Mouse (Mus musculus): Measurements from ENCODE around the gene Cmtm6. TPM values are rescaled to one million over a fixed set of nuclear protein-coding genes. Genes with fewer than 3 reads are reported as not detected.

Cmtm6 gene
- total and polyA plus RNA-seq, 2 experiments, result 58.8 to 69.0 TPM

GRCm38 (mm10) chr9:114758272-114758671 is 27.4 kb downstream of the Cmtm6 start:
- Histone ChIP-seq H3K27ac (replicated peaks; ENCODE audit: insufficient read depth, low read depth, low read length) (no peak overlapping the region), H3K27me3 (ENCODE audit: control insufficient read depth, insufficient read depth, low read length) (no peaks in the 10 kb centered on the region), H3K36me3 (ENCODE audit: control insufficient read depth, insufficient read depth, low read length) (no peaks in the 10 kb centered on the region), H3K79me2 (ENCODE audit: control insufficient read depth, insufficient read depth, low read length) (no peaks in the 10 kb centered on the region), H3K9ac (ENCODE audit: low read depth, low read length) (no peak overlapping the region), H3K4me1 (ENCODE audit: control insufficient read depth, insufficient read depth, low read length) (no peaks in the 10 kb centered on the region), H3K4me3 (ENCODE audit: insufficient read depth, low read depth, low read length) (no peak overlapping the region)
- TF ChIP-seq CTCF (IDR thresholded peaks at IDR 0.05; ENCODE audit: low read depth, low read length) (no peak), POLR2A (IDR thresholded peaks at IDR 0.05; ENCODE audit: extremely low read depth, insufficient read depth, low read length) (no peak)
- no peak for DNase-seq (ENCODE audit: extremely low read depth, low read depth, low spot score)
- 69% methylated on average over 7 of the region's 7 CpGs for WGBS

GRCm38 (mm10) chr9:114758801-114759200 is 27.9 kb downstream of the Cmtm6 start:
- 84% methylated on average over 5 of the region's 5 CpGs for WGBS

GRCm38 (mm10) chr9:114759886-114760285 is 29.0 kb downstream of the Cmtm6 start:
- H3K27ac ChIP-seq (replicated peaks; ENCODE audit: insufficient read depth, low read depth, low read length), result no peak overlapping the region
- 91% methylated on average over 4 of the region's 4 CpGs for WGBS
- no peaks in the 10 kb centered on the region for H3K36me3 ChIP-seq (ENCODE audit: control insufficient read depth, insufficient read depth, low read length)
- H3K4me1 ChIP-seq (ENCODE audit: control insufficient read depth, insufficient read depth, low read length), result no peaks in the 10 kb centered on the region
- no peak overlapping the region for H3K9ac ChIP-seq (ENCODE audit: low read depth, low read length)
- no peak overlapping the region for H3K4me3 ChIP-seq (ENCODE audit: insufficient read depth, low read depth, low read length)
- DNase-seq (ENCODE audit: extremely low read depth, low read depth, low spot score), result no peak
- H3K27me3 ChIP-seq (ENCODE audit: control insufficient read depth, insufficient read depth, low read length), result no peaks in the 10 kb centered on the region
- no peaks in the 10 kb centered on the region for H3K79me2 ChIP-seq (ENCODE audit: control insufficient read depth, insufficient read depth, low read length)
- no peak for TF ChIP-seq CTCF (IDR thresholded peaks at IDR 0.05; ENCODE audit: low read depth, low read length)
- no peak for TF ChIP-seq POLR2A (IDR thresholded peaks at IDR 0.05; ENCODE audit: extremely low read depth, insufficient read depth, low read length)

More at GRCm38 (mm10) chr9:114758801-114759200, 27.9 kb downstream of the Cmtm6 start:
- Histone ChIP-seq H3K27ac (replicated peaks; ENCODE audit: insufficient read depth, low read depth, low read length) (no peak overlapping the region), H3K9ac (ENCODE audit: low read depth, low read length) (no peak overlapping the region), H3K4me3 (ENCODE audit: insufficient read depth, low read depth, low read length) (no peak overlapping the region), H3K79me2 (ENCODE audit: control insufficient read depth, insufficient read depth, low read length) (no peaks in the 10 kb centered on the region), H3K27me3 (ENCODE audit: control insufficient read depth, insufficient read depth, low read length) (no peaks in the 10 kb centered on the region), H3K4me1 (ENCODE audit: control insufficient read depth, insufficient read depth, low read length) (no peaks in the 10 kb centered on the region), H3K36me3 (ENCODE audit: control insufficient read depth, insufficient read depth, low read length) (no peaks in the 10 kb centered on the region)
- no peak for DNase-seq (ENCODE audit: extremely low read depth, low read depth, low spot score)
- no peak for TF ChIP-seq POLR2A (IDR thresholded peaks at IDR 0.05; ENCODE audit: extremely low read depth, insufficient read depth, low read length)
- no peak for TF ChIP-seq CTCF (IDR thresholded peaks at IDR 0.05; ENCODE audit: low read depth, low read length)

- Histone ChIP-seq H3K9ac (ENCODE audit: low read depth, low read length) (no peak overlapping the region), H3K27me3 (ENCODE audit: control insufficient read depth, insufficient read depth, low read length) (no peaks in the 10 kb centered on the region), H3K36me3 (ENCODE audit: control insufficient read depth, insufficient read depth, low read length) (no peaks in the 10 kb centered on the region), H3K27ac (replicated peaks; ENCODE audit: insufficient read depth, low read depth, low read length) (no peak overlapping the region), H3K79me2 (ENCODE audit: control insufficient read depth, insufficient read depth, low read length) (no peaks in the 10 kb centered on the region), H3K4me1 (ENCODE audit: control insufficient read depth, insufficient read depth, low read length) (no peaks in the 10 kb centered on the region), H3K4me3 (ENCODE audit: insufficient read depth, low read depth, low read length) (no peak overlapping the region)
- TF ChIP-seq CTCF (IDR thresholded peaks at IDR 0.05; ENCODE audit: low read depth, low read length) (no peak), POLR2A (IDR thresholded peaks at IDR 0.05; ENCODE audit: extremely low read depth, insufficient read depth, low read length) (no peak)
- DNase-seq (ENCODE audit: extremely low read depth, low read depth, low spot score), result no peak
- WGBS, result 84% methylated on average over 5 of the region's 5 CpGs
Measured at GRCm38 (mm10) chr9:114760353-114760752, 29.4 kb downstream of the Cmtm6 start.

GRCm38 (mm10) chr9:114761848-114762247 is 30.9 kb downstream of the Cmtm6 start:
- Histone ChIP-seq H3K4me1 (ENCODE audit: control insufficient read depth, insufficient read depth, low read length) (no peaks in the 10 kb centered on the region), H3K9ac (ENCODE audit: low read depth, low read length) (no peak overlapping the region), H3K4me3 (ENCODE audit: insufficient read depth, low read depth, low read length) (no peak overlapping the region), H3K27me3 (ENCODE audit: control insufficient read depth, insufficient read depth, low read length) (no peaks in the 10 kb centered on the region), H3K36me3 (ENCODE audit: control insufficient read depth, insufficient read depth, low read length) (no peaks in the 10 kb centered on the region), H3K27ac (replicated peaks; ENCODE audit: insufficient read depth, low read depth, low read length) (no peak overlapping the region), H3K79me2 (ENCODE audit: control insufficient read depth, insufficient read depth, low read length) (no peaks in the 10 kb centered on the region)
- DNase-seq (ENCODE audit: extremely low read depth, low read depth, low spot score), result no peak
- 82% methylated on average over 11 of the region's 11 CpGs for WGBS
- no peak for TF ChIP-seq CTCF (IDR thresholded peaks at IDR 0.05; ENCODE audit: low read depth, low read length)

- H3K27me3 ChIP-seq (ENCODE audit: control insufficient read depth, insufficient read depth, low read length), result no peaks in the 10 kb centered on the region
- WGBS, result 66% methylated on average over 13 of the region's 13 CpGs
- no peaks in the 10 kb centered on the region for H3K4me1 ChIP-seq (ENCODE audit: control insufficient read depth, insufficient read depth, low read length)
- peak; percentile 79 for TF ChIP-seq CTCF (IDR thresholded peaks at IDR 0.05; ENCODE audit: low read depth, low read length)
- TF ChIP-seq POLR2A (IDR thresholded peaks at IDR 0.05; ENCODE audit: extremely low read depth, insufficient read depth, low read length), result no peak
- H3K79me2 ChIP-seq (ENCODE audit: control insufficient read depth, insufficient read depth, low read length), result no peaks in the 10 kb centered on the region
- no peak overlapping the region for H3K4me3 ChIP-seq (ENCODE audit: insufficient read depth, low read depth, low read length)
- peak; percentile 37 for DNase-seq (ENCODE audit: extremely low read depth, low read depth, low spot score)
- H3K36me3 ChIP-seq (ENCODE audit: control insufficient read depth, insufficient read depth, low read length), result no peaks in the 10 kb centered on the region
- H3K9ac ChIP-seq (ENCODE audit: low read depth, low read length), result no peak overlapping the region
- H3K27ac ChIP-seq (replicated peaks; ENCODE audit: insufficient read depth, low read depth, low read length), result no peak overlapping the region
Measured at GRCm38 (mm10) chr9:114763341-114763740, 32.4 kb downstream of the Cmtm6 start.

Data from liver, adult 2 months (tissue).